Mouse (Mus musculus): ENCODE results near the gene Slco3a1.

DNA sequence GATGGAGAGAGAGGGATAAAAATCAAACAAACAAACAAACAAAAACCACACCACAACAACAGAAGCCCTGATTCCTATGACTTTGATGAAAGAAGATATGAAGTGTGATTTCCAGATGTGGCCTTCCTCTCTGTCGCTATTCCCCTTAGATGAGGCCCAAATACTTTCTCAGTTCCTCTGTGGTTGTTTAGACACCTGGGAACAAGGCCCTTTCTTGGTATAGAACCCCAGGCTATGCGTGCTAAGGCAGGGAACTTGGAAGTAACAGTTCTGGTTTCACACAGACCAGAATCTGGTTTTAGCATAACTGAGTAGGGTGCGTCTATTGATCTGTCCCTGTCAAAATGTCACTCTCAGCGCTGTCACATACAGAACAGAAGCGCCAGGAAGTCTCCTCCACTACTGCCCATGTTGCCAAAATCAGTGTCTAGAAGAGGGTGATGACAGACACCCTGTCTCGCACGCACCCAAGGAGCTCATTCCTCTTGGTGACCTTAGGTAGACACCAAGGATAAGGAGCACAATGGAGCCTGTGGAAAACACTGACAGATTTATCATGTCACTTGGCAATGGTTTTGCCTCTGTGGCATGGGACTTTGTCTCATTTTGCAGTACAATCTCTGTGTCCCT lies 23.0 kb downstream of the Slco3a1 start:
- TF ChIP-seq POLR2A (IDR thresholded peaks at IDR 0.05; ENCODE audit: insufficient read depth, low read length) (no peak), CTCF (IDR thresholded peaks at IDR 0.05; ENCODE audit: low read depth, low read length) (no peak)

All from ES-Bruce4 (cell line).